Mouse (Mus musculus): ENCODE measurements around the gene Cacna2d3.

DNA sequence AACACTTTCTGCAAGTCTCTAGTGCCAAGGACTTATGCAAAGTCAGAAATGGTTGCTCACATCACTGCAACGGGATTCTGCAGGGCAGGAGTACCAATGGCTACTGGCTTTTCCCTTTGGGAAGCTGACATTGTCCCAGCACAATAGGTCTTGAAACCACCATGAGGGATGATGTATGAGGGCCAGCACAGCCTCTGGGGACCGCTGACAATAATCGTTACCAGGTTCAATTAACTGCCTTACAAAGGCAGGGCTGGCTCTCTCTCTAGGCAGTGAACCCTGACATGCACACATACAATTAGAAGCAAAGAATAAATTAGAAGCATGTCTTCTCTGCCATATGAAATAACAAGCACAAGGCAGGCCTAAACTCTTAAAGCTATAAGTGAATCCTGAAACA is 272.5 kb downstream of the Cacna2d3 start:
- TF ChIP-seq POLR2A (IDR thresholded peaks at IDR 0.05; ENCODE audit: low read depth, low read length) (no peak), CTCF (conservative IDR thresholded peaks at IDR 0.05; ENCODE audit: insufficient read depth, insufficient read length, low read depth, low read length) (no peak)

Data from kidney, adult 2 months (tissue).